Mouse (Mus musculus) forebrain, postnatal 0 days (tissue): ENCODE measurements around the gene Dus3l. TPM values are rescaled to one million over a fixed set of nuclear protein-coding genes. Genes with fewer than 3 reads are reported as not detected.

Experiments
- ATAC-seq: fragments of 200-750 bp; cut with Nextera tagmentation; 2 replicates; pipeline ENCODE4 v1.8.0; 2017; ENCODE audit warnings: mild to moderate bottlenecking, moderate library complexity
- DNase-seq: peaks from one replicate; pipeline ENCODE4 v3.0.0-alpha.2; 2015
- H3K27ac ChIP-seq: fragments of 300-500 bp; sonication (generic); 2 replicates; pipeline ENCODE4 v1.5.1; 2014; ENCODE audit warnings: low read depth, mild to moderate bottlenecking, antibody characterized with exemption, low read length, moderate library complexity, mixed read lengths
- H3K27me3 ChIP-seq: fragments of 300-500 bp; sonication (generic); 2 replicates; pipeline ENCODE4 v1.6.1; 2014; ENCODE audit warnings: mild to moderate bottlenecking, low read length, mixed read lengths; ENCODE audit not compliant: insufficient read depth
- H3K36me3 ChIP-seq: fragments of 300-500 bp; sonication (generic); 2 replicates; pipeline ENCODE4 v1.6.1; 2014; ENCODE audit warnings: mild to moderate bottlenecking, moderate library complexity; ENCODE audit not compliant: insufficient read depth
- H3K4me1 ChIP-seq: fragments of 300-500 bp; sonication (generic); 2 replicates; pipeline ENCODE4 v1.6.1; 2014; ENCODE audit warnings: antibody characterized with exemption; ENCODE audit not compliant: insufficient read depth
- H3K4me2 ChIP-seq: fragments of 300-500 bp; sonication (generic); 2 replicates; pipeline ENCODE4 v1.6.1; 2014; ENCODE audit warnings: low read depth, mild to moderate bottlenecking, moderate library complexity
- H3K4me3 ChIP-seq: fragments of 300-500 bp; sonication (generic); 2 replicates; pipeline ENCODE4 v1.5.1; 2014; ENCODE audit warnings: low read depth, low read length, mixed read lengths
- H3K9ac ChIP-seq: fragments of 300-500 bp; sonication (generic); 2 replicates; pipeline ENCODE4 v1.6.1; 2014; ENCODE audit warnings: mild to moderate bottlenecking
- H3K9me3 ChIP-seq: fragments of 300-500 bp; sonication (generic); 2 replicates; pipeline ENCODE4 v1.6.1; 2016; ENCODE audit warnings: low read length
- CTCF ChIP-seq: sonication (generic); IDR thresholded peaks from 2 replicates; pipeline ENCODE4 v1.5.1; 2016; ENCODE audit warnings: antibody characterized with exemption, control low read depth, low read depth
- WGBS: fragments of 180-500 bp; shearing (Covaris S2); extraction: QIAGEN DNeasy Blood & Tissue Kit; methylation state at CpG from one replicate; pipeline ENCODE4 v1.1.7; 2014; 5-methylcytosine and 5-hydroxymethylcytosine counted together
- polyA plus RNA-seq: library from polyadenylated mRNA; unstranded; fragments of >200 nt; fragmentation: Nextera tagmentation; extraction: Ambion mirVana; gene quantifications from 2 replicates; pipeline ENCODE4 v1.2.1, GENCODE M21; 2015
- total RNA-seq: library from RNA; depleted of rRNA; stranded (reverse); fragments of >200 nt; gene quantifications from 2 replicates; pipeline ENCODE4 v1.2.3, GENCODE M21; 2014

The Dus3l gene
- total and polyA plus RNA-seq, 2 experiments from 2014 or later, result 75.3 to 79.9 TPM

DNA sequence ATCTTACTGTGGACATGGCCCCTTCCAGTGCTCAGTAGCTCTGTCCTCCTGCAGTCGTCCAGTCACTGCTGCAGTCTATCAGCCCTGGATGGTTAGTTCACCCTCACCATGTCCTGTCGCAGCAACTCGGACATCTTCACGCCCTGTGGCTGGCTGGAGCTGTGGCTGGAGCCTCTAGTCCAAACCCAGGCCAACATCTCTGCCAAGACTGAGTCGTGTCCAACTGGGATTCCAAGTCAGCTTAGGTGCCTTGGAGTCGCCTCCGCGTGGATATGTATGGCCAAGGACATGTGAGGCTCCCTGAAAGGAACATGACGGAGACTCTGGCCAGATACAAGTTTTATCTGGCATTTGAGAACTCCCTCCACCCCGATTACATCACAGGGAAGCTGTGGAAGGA, 26.3 kb upstream of the Dus3l start:
- no peak for TF ChIP-seq CTCF
- Histone ChIP-seq H3K4me1 (no peaks in the 10 kb centered on the region), H3K9me3 (no peaks in the 10 kb centered on the region), H3K27me3 (no peaks in the 10 kb centered on the region), H3K36me3 (no peaks in the 10 kb centered on the region), H3K4me3 (no peak overlapping the region), H3K27ac (no peak overlapping the region), H3K4me2 (no peak overlapping the region), H3K9ac (no peak overlapping the region)
- DNase-seq (no peak), ATAC-seq (no peak)
- WGBS, result 83% methylated on average over 10 of the region's 10 CpGs

DNA sequence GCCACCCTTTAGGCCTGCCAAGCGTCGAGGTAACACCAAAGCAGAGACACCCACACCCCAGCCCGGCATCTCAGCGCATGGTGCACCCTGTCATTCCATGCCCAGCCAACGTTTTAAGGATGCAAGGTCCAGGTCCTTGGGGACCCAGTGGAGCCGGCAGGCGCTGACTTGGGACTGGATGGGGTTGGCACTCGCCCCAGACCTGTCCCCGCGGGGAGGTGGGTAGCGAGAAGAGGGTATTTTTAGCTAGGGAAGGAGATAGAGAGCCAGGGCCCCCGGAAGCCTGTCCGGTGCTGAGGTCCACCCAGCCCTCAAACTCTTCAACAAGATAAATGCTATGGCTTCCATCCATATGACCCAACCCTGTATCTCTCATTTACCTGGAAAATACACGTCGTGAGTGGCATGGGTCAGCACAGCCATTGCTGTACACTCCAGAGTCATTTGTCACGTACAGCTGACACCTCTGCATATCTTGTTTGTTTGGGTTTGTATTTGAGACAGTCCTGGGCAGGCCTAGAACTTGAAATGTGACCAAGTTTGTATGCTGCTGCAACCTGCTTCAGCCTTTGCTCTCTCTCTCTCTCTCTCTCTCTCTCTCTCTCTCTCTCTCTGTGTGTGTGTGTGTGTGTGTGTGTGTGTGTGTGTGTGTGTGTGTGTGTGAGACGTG, 24.3 kb upstream of the Dus3l start:
- ATAC-seq, result no peak

DNA sequence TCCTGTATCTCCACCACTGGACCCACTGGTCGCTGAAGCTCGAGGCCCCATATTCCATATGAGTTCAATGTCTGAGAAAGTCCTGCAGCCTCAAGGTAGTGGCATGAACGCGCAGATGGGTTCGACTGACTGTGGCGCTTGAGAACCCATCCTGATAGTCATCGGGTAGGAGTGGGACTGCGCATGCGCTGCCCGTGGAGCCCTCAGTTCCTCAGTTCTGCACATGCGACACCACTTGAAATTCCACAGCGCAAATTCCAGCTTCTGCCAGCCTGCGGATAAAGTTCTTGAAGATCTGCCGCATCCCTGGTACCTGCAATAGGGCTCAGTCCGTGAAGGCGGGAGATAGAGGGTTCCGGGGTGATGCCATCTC, 23.8 kb upstream of the Dus3l start:
- Histone ChIP-seq H3K9ac (no peak overlapping the region), H3K4me1 (no peaks in the 10 kb centered on the region), H3K4me3 (no peak overlapping the region), H3K27me3 (no peaks in the 10 kb centered on the region), H3K9me3 (no peaks in the 10 kb centered on the region), H3K4me2 (no peak overlapping the region), H3K27ac (no peak overlapping the region), H3K36me3 (no peaks in the 10 kb centered on the region)
- no peak for TF ChIP-seq CTCF
- no peak for DNase-seq
- 79% methylated on average over 17 of the region's 17 CpGs for WGBS
- no peak for ATAC-seq

More for the DNA sequence above, 24.3 kb upstream of the Dus3l start:
- WGBS, result 85% methylated on average over 17 of the region's 17 CpGs
- H3K4me3 ChIP-seq, result no peak overlapping the region
- no peak overlapping the region for H3K4me2 ChIP-seq
- H3K9ac ChIP-seq, result no peak overlapping the region
- H3K27me3 ChIP-seq, result no peaks in the 10 kb centered on the region
- no peaks in the 10 kb centered on the region for H3K36me3 ChIP-seq
- H3K27ac ChIP-seq, result no peak overlapping the region
- H3K9me3 ChIP-seq, result no peaks in the 10 kb centered on the region
- TF ChIP-seq CTCF, result no peak
- no peaks in the 10 kb centered on the region for H3K4me1 ChIP-seq
- DNase-seq, result no peak

DNA sequence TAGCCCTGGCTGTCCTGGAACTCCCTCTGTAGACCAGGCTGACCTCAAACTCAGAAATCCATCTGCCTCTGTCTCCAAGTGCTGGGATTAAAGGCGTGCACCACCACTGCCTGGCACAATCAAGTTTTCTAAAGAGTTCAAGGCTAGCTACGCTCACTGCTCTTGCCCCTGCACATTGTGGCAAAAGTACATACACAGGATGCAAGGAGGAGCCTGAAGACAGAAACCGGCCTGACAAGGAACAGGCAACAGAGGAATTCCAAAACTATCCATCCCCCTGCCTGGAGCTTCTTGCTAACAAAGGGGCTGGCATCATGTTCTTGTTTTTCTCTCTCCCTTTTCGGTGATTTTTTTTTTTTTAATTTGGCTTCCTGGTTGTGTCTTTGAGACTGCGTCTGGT, 20.4 kb upstream of the Dus3l start:
- DNase-seq (no peak), ATAC-seq (no peak)
- Histone ChIP-seq H3K36me3 (no peaks in the 10 kb centered on the region), H3K9me3 (no peaks in the 10 kb centered on the region), H3K27ac (no peak overlapping the region), H3K27me3 (no peaks in the 10 kb centered on the region), H3K4me3 (no peak overlapping the region), H3K9ac (no peak overlapping the region), H3K4me1 (no peaks in the 10 kb centered on the region), H3K4me2 (no peak overlapping the region)
- no peak for TF ChIP-seq CTCF
- WGBS, result 64% methylated on average over 5 of the region's 5 CpGs

GRCm38 (mm10) chr17:56751404-56752072, 13.0 kb upstream of the Dus3l start:
- peak; percentile 91 for ATAC-seq
- TF ChIP-seq CTCF, result no peak
- Histone ChIP-seq H3K4me2 (peak overlapping the region; percentile 39), H3K27me3 (peaks cover 39% of the 10 kb centered on the region), H3K4me1 (no peaks in the 10 kb centered on the region), H3K9me3 (no peaks in the 10 kb centered on the region), H3K27ac (no peak overlapping the region), H3K9ac (no peak overlapping the region), H3K4me3 (peak overlapping the region; percentile 36), H3K36me3 (no peaks in the 10 kb centered on the region)
- WGBS, result 23% methylated on average over 71 of the region's 71 CpGs
- peak; percentile 86 for DNase-seq

GRCm38 (mm10) chr17:56753452-56753851, 11.1 kb upstream of the Dus3l start:
- no peak overlapping the region for H3K4me2 ChIP-seq
- no peaks in the 10 kb centered on the region for H3K36me3 ChIP-seq
- H3K4me3 ChIP-seq, result no peak overlapping the region
- peaks cover 54% of the 10 kb centered on the region for H3K27me3 ChIP-seq
- no peak for TF ChIP-seq CTCF
- H3K4me1 ChIP-seq, result no peaks in the 10 kb centered on the region; the same call in 1 of the 2 replicates
- WGBS, result 18% methylated on average over 15 of the region's 15 CpGs
- no peak for DNase-seq
- no peak overlapping the region for H3K9ac ChIP-seq
- ATAC-seq, result no peak
- no peak overlapping the region for H3K27ac ChIP-seq
- no peaks in the 10 kb centered on the region for H3K9me3 ChIP-seq
